Mouse (Mus musculus) right cerebral cortex, postnatal 36 days (tissue): ENCODE measurements around the gene Dnm2.

Experiments
- DNase-seq, 2 experiments: peaks; one replicate each; pipeline ENCODE4 v3.0.0; 2022; ENCODE audit warnings: low spot score in 2 of 2, mixed read lengths in 1 of 2

Gene Dnm2

GRCm38 (mm10) chr9:21430724-21431123 lies 6.0 kb downstream of the Dnm2 start:
- no peak for DNase-seq

DNA sequence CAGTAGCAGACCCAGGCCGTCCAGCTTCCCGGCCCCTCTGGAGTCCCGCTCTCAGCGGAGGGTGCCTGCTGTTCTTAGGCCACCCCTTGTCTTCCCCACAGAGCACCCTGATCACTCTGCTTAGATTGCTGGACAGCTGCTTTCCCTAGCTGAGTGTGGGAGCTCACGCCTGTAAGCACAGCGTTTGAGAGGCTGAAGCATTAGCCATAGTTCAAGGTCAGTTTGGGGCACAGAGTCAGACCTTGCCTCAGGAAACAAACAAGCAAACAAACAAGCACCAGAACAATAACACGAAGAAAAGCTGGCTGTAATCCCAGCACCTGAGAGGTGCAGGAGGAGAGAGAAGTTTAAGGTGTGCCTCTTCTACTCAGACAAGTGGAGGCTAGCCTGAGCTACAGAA lies 7.4 kb downstream of the Dnm2 start:
- DNase-seq, result no peak

- DNase-seq, result no peak
Observed at GRCm38 (mm10) chr9:21433766-21434165, 9.1 kb downstream of the Dnm2 start.

DNA sequence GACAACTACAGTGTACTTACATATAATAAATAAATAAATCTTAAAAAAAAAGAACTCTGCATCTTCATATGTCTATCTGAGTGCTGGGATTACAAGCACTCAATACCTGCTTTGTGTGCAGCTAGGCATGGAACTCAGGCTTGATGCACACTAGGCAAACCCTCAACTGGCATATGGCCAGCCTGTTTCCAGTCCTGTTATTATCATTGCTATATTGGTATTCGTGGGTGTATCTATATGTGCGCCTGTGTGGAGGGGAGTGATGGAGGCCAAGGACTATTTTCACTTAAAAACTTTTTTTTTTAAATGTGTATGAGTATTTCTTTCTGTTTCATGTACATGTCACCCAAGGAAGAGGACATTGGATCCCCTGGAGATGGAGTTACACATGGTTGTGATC lies 9.7 kb downstream of the Dnm2 start:
- no peak for DNase-seq

DNA sequence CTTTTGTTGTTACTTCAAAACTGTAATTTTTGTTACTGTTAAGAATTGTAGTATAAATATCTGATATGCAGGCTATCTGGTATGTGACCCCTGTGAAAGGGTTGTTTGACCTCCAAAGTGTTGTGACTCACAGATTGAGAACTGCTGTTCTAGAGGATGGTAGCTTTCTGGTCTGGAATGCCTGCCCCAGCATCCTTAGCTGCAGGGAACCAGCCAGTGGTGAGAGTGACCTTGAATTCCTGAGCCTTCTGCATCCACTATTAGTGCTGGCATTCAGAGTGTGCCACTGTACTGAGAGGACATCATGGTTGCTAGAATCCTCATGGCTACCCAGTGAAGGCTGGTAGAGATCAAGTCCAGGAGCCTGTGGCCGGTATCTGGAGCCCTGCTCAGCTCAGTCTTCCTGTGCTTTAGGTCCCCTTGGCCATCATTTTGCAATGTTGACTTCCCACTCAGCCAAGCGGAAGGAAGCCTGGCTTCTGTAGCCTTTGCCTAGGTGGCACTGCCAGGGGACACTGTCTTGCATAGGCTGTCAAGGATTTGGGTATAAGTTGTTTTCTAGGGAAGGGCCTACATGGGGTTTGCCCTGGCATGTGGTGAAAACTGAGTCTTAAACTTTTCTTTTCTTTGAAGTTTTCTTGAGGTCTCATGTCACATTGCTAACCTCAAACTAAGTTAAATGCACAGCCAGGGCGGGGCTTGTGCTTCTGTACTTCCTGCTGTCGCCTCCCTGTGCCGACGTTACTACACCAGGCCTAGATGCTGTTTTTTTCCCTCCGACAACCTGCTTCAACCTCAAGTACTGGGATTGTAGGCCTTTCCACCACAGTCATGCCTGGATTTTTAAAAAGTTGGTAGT lies 11.3 kb downstream of the Dnm2 start:
- no peak for DNase-seq

DNA sequence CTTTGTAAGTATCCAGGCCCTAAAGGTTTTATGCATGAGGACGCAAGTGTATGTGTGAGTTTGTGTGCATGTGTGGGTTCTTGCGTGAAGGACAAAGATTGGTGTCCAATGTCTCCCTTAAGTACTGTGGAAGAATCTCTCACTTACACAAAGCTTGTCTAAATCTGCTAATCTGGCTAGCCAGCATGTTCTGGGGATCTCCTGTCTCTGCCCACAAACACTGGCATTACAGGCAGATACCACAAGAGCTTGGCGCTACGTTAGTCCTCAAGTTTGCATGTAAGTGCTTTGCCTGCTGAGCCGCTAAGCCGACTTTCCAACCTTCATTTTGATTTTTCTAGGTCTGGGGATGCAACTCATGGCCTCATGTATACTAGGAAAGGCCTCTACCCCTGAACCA lies 12.9 kb downstream of the Dnm2 start:
- no peak for DNase-seq

- no peak for DNase-seq
Observed at GRCm38 (mm10) chr9:21438219-21438618, 13.5 kb downstream of the Dnm2 start.

DNA sequence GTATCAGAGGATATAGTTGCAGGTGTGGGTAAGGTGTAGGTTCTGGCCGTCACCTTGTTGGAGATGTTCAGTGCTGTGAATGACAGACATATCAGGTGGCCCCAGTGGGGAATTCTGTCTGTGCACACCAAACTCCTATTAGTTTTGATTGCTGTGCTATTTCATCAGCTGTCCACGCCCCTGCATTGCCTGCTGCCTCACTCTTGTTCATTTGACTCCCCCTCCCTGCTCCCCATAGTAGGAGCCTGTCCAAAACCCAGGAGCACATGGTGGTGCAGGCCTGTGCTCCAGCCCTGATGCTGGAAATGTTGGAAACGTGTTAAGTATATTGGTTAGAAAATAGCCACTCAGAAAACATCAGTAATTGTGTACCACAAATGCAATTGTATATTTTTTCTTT lies 14.7 kb downstream of the Dnm2 start:
- DNase-seq, result no peak

GRCm38 (mm10) chr9:21439914-21440313 lies 15.2 kb downstream of the Dnm2 start:
- DNase-seq, result no peak

GRCm38 (mm10) chr9:21440387-21440786 lies 15.7 kb downstream of the Dnm2 start:
- DNase-seq, result no peak

GRCm38 (mm10) chr9:21443853-21444252 lies 19.1 kb downstream of the Dnm2 start:
- no peak for DNase-seq

GRCm38 (mm10) chr9:21444574-21444973 lies 19.9 kb downstream of the Dnm2 start:
- no peak for DNase-seq

DNA sequence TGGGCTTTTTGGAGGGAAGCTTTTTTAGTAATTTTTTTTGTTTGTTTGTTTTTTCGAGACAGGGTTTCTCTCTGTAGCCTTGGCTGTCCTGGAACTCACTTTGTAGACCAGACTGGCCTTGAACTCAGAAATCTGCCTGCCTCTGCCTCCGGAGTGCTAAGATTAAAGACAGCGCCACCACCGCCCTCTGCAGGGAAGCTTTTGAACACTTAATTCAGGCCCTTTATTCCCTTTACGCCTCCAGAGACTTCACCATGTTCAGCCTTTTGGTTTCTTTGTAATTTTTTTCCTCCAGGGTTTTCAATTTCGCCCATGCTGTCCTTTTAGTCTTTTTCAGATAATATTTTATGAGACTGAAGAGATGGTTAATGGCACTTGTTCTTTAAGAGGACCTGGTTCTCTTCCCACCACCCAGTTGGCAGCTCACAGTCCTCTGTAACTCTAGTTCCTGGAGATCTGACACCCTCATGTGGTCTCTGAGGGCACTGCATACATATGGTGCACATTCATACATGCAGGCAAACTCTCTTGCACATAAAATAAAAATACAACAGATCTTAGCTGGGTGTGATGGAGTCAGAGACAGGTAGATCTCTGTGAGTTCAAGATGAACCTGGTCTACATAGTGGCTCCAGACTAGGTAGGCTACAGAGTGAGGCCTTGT lies 20.5 kb downstream of the Dnm2 start:
- DNase-seq, result no peak

DNA sequence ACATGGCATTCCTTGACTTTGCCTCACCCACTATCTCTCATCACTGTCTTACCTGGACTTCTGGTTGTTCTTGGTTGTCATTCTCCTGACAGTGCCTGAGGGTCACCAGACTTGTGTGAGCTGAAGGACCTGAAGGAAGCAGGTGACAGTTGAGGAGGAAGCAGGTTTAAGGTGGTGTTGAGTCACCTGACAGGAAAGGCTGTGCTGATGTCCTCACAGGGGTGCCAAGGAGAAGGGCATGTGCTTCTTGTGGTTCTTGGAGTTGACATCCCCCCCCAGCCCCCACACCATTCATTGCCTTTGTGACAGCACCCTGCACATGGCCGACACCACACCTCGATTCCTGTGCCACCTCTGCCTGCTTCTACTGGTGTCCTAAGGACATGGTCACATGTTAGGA lies 23.1 kb downstream of the Dnm2 start:
- DNase-seq, result no peak

DNA sequence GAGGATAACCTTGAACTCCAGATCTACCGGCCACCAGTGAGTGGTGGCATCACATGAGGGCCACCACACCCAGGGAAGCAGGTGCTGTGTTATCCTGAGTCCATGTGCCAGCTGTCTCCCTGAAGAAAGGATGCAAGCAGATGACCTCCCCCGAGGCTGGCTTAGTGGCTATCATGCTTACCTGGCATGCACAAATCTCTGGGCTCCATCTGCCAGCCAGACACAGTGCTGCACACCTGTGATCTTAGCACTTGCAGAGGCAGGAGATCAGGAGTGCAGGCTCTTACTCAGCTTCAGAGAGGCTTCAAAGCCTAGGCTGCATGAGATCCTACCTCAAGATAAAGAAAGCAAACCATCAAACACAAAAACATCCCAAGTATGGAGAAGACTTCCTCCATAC lies 25.0 kb downstream of the Dnm2 start:
- no peak for DNase-seq

DNA sequence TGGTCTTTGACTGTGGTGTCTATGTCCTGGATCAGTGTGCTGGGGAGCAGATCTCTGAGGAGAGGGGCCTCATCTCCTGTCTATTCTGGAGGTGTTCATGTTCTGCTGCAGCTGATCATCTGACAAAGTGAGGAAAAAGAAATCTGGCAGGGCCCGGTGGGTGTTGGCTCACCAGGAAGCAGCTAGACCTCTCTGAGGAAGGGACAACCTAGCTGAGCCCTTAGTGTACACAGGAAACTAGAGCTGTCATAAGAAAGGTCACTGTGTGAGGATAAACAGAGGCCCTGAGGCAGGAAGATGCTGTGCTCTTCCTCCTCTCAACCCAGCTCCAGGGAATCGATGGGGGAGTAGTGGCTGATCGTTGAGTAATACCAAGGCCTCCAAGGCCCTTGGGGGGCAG lies 25.6 kb downstream of the Dnm2 start:
- no peak for DNase-seq

DNA sequence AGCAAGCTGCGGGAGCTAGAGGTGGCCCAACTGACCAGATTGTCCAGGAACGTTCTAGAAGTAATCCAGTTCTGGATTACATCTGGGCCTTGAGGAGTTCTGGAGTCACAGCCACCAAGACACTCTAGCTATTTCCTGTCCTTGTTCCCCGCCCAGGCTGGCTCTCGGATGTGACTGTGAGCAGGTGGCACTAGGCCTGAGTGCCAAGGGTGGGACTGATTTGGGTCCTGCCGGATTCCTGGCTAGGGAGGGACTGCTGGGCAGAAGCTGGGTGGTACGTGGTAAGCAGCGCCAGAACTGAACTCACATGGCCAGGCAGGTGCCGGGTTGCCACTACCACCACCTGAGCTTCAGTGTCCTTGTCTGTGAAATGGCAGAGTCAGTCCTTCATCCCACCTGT lies 26.7 kb downstream of the Dnm2 start:
- DNase-seq, result no peak

- no peak for DNase-seq
Observed at GRCm38 (mm10) chr9:21451870-21452269, 27.2 kb downstream of the Dnm2 start.

GRCm38 (mm10) chr9:21453003-21453402 lies 28.3 kb downstream of the Dnm2 start:
- DNase-seq, result no peak

DNA sequence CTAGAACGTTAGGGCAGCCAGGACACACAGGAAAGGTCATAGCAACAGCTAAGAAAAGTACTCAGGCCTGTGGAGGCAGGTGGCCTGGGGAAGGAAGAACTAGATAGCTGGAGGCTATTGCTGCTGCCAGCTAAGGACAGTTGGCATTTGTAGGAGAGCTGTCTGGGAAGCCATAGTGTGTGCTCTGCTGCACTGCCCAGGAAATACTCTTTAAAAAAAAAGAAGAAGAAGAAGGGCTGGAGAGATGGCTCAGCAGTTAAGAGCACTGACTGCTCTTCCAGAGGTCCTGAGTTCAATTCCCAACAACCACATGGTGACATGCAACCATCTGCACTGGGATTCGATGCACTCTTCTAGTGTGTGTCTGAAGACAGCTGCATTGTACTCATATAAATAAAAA lies 28.8 kb downstream of the Dnm2 start:
- DNase-seq, result no peak

DNA sequence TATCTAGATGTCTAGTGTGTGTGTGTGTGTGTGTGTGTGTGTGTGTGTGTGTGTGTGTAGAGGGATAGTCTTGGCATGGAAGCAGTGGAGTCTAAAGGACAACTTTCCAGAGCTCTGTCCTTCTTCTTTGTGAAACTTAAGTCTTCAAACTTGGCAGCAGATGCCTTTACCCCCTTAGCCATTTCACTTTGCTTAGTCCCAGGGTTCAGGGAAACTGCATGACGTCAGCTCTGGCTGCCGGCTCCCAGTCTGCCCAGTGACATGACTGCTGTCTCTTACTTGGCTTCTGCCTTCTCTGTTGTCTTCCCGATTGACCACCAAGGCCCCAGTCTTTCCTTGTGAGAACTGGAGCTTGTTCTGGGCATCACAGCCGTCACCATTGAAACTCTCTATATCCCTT lies 29.8 kb downstream of the Dnm2 start:
- no peak for DNase-seq

DNA sequence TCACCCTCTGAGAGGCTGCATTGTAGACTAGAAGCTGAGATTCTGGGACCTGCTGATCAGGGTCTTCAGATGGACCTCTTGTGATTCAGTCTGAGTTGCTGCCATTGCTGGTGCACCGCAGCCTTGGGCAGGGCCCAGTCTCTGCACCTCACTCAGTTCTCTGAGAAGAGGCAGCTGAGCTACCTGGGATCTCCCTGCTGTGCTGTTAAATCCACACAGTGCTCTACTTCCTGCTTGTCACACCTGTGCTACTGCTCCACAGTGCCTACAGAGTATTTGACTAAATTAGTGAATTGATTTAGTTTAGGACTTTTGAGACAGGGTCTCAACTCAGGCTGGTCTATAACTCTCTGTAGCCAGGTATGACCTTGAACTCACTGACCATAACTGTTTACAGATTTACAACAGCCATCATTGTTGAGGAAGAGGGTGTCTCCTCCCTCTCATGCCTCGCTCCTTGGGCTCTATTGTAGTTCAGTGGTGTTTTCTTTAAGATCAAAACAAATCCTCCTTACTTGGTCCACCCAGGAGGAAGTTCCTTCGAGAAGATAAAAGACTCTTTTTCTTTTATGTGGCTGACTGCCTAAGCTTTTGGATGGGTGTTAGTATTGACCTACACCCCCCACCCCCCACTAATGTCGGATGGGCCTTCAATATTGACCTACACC lies 30.5 kb downstream of the Dnm2 start:
- DNase-seq, result no peak
